Mouse (Mus musculus): Measurements from ENCODE around the gene Nr4a3.

Gene Nr4a3

DNA sequence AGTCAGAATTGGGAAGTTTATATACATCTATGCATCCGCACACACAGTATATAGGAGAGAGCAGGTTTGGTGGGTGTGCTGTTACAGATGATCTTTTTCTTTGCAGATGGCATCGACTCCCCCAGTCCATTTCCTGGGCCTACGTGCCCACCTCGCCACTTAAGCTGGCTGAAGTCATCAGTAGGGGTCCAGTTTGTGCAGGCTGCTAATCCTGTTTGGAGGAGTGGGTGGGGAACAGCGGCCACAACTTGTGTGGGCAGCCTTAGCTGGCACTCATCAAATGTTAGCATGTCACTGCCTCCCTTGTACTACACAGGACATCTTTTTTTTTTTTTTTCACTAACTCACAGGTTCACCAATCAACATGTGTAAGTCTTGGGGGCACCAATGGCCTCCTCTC is 5.5 kb downstream of the Nr4a3 start:
- no peak for DNase-seq (ENCODE audit: low read depth, low spot score)

DNA sequence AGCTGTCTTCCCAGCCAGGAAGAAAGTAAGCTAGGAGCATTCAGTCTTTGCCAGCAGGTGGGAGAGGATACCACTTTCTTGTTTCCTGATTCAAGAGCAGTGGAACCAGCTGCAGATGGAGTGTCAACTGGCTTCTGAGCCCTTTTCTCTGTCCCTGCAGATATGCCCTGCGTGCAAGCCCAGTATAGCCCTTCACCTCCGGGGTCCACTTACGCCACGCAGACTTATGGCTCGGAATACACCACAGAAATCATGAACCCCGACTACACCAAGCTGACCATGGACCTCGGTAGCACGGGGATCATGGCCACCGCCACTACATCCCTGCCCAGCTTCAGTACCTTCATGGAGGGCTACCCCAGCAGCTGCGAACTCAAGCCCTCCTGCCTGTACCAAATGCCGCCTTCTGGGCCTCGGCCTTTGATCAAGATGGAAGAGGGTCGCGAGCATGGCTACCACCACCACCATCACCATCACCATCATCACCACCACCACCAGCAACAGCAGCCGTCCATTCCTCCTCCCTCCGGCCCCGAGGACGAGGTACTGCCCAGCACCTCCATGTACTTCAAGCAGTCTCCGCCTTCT is 6.2 kb downstream of the Nr4a3 start:
- DNase-seq (ENCODE audit: low read depth, low spot score), result no peak

- DNase-seq (ENCODE audit: low read depth, low spot score), result no peak
These were observed 6.7 kb downstream of the Nr4a3 start for GRCm38 (mm10) chr4:48051674-48052121.

DNA sequence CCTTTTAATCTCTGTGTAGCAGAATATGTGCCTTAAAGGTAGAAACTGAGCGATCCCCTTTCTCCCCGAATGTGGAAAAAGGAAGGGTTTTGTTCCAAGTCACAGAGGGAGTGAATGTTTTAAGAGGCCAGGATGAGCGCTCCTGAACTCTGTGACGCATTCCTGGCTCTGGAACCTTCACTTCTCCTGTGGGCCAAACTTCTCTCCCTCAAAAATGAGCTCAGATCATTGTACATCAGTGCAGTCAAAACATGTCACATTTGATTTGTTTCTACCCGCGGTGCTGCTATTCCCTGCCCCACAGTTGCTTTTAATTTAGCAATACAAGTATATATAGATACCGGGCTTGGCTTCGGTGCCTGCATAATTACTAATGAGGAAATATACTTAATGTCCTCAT is 16.8 kb downstream of the Nr4a3 start:
- DNase-seq (ENCODE audit: low read depth, low spot score), result no peak

GRCm38 (mm10) chr4:48064311-48064710 is 19.4 kb downstream of the Nr4a3 start:
- no peak for DNase-seq (ENCODE audit: low read depth, low spot score)

- no peak for DNase-seq (ENCODE audit: low read depth, low spot score)
These were observed 21.7 kb downstream of the Nr4a3 start for GRCm38 (mm10) chr4:48066676-48067075.

DNA sequence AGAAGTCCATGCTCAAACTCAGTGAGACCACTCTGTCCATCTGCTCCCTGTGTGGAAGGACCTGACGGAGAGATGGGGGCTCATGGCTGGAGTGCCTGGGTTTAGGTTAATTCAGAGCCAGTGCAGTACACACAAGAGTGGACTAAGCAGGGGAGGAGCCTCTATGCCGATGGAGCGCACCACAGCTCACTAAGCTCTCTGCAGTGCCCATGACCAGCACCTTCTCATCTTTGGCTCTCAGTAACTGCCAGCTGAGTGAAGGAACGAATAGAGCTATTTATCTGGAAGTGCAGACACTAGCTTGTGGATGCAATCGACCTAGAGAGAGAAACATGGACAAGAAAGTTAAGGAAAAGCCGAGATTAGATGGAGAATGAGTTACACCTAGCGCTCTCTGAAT is 24.2 kb downstream of the Nr4a3 start:
- DNase-seq (ENCODE audit: low read depth, low spot score), result no peak

DNA sequence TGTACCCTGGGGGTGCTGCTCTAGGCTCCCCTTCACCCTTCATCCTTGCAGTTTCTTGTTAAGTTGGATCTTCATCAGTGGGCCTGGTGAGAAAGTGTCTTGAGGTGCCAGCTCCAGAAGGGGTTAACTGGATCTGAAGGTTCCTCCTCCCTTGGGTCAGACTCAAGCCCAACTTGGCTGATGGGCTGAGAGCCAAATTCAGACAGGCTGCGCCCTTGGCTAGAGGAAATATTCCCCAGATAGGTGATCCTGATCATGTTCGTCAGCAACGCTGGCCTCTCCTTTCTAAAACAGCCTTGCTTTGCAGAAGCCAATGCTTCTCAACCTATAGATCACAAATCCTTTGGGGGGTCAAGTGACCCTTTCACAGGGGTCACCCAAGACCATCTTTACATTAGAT is 27.1 kb downstream of the Nr4a3 start:
- no peak for DNase-seq (ENCODE audit: low read depth, low spot score)

GRCm38 (mm10) chr4:48073325-48073724 is 28.4 kb downstream of the Nr4a3 start:
- no peak for DNase-seq (ENCODE audit: low read depth, low spot score)

GRCm38 (mm10) chr4:48074451-48075240 is 29.7 kb downstream of the Nr4a3 start:
- DNase-seq (ENCODE audit: low read depth, low spot score), result no peak

DNA sequence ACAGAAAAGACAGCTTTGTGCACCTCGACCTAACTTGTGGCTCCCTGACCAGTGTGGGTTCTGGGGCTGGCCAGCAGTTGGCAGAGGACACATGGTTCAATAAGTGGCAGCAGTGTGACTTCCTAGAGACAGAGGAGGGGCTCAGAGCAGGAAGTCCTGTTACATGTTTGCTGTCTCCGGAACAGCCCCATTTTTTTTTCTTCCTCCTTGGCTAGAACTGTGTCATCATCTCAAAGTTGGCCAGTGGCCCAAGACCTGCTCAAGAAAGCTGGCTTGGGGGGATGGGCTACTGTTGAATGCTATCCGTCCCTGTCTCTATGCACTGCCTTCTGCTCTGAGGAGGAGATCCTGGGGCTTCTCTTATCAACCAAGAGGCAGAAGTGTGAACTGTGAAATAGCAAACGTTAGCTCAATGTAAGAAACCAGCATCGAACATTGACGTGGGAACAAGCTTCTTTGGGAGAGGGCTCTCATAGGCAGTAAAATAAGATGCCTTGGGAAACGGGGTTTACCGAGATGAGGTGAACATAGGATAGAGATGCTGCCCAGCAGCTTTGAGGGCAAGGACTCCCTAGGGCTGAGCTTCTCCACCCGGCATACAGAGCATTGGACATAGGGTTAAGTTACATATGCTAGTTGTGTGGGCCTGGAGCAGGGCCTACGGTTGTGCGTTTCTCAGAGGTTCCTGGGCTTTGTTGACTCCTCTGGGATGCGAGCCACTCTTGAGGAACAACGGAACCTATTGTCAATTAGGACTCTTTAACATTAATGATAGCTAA is 31.9 kb downstream of the Nr4a3 start:
- DNase-seq (ENCODE audit: low read depth, low spot score), result no peak

DNA sequence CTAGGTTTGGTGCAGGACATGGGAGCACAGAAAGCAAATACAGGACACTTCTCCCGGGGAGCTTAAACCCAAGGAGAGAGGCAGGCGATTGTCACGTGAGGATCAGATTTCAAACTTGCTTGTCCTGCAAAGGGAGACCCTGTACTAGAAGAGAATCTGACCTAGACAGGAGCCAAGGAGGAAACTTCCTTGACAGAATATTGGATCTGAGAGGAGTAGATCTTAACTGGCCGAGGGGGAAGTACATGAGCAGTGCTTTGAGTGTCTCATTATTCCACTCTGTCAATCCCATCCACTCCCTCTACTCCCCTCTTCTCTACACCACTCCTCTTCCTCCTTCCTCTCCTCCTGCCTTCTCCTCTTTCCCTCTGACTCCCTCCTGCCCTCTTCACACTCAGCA is 33.3 kb downstream of the Nr4a3 start:
- no peak for DNase-seq (ENCODE audit: low read depth, low spot score)

DNA sequence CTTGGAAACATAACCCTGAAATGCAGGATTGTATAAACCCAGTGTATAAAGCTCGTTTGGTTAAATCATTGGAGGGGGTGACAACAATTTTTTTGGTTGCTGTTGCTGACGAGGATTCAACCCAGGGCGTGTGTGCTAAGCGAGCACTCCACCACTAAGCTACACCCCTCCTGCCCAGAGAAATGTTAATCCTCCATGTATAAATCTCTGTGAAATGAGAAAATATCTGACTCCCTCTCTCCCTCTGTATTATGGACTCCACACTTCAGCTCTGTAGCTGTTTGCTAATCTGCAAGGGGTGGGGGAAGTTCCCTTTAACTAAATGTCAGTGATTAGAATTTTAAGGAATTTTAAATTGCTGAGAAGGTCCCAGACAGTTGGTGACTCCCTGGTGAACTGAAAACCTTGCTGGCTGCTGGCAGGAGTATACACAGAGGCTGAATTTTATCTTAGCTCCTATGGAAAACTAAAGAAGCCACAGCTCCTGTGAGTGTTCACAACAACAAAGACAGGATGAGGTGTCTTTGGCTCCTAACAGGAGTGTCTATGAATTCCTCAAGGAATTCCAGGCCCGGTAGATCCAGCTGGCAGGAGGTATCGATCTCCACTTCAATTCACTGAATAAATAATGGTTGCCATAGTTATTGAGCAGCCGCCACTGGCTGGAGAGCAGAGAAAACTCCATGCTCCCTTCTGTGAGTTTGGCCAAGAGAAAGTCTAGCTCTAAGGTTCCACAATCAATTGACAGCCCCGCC is 34.5 kb downstream of the Nr4a3 start:
- no peak for DNase-seq (ENCODE audit: low read depth, low spot score)

GRCm38 (mm10) chr4:48083452-48083851 is 38.5 kb downstream of the Nr4a3 start:
- no peak for DNase-seq (ENCODE audit: low read depth, low spot score)

GRCm38 (mm10) chr4:48086609-48087008 is 41.7 kb downstream of the Nr4a3 start:
- no peak for DNase-seq (ENCODE audit: low read depth, low spot score)

GRCm38 (mm10) chr4:48087497-48087896 is 42.5 kb downstream of the Nr4a3 start:
- DNase-seq (ENCODE audit: low read depth, low spot score), result no peak

GRCm38 (mm10) chr4:48093221-48093620 is 48.3 kb downstream of the Nr4a3 start:
- DNase-seq (ENCODE audit: low read depth, low spot score), result no peak

DNA sequence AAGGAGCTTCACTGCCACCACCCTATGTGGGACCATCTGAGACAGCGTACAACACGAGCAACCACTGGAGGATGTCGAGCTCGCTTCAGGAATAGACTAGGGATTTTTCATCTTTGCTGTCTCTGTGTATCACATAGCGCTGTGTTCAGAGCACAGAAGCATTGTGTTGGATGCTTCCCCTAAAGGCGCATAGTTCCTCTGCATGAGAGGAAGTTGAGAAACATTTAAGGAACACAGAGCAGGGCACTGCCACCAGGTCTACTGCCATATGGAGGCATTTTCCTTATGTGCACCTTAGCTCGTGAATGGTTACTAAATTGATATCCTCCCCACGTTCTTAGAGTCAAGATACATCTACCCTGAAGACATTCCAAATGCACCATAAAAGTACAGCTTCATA is 55.3 kb downstream of the Nr4a3 start:
- DNase-seq (ENCODE audit: low read depth, low spot score), result no peak

GRCm38 (mm10) chr4:48101981-48102380 is 57.0 kb downstream of the Nr4a3 start:
- no peak for DNase-seq (ENCODE audit: low read depth, low spot score)

- DNase-seq (ENCODE audit: low read depth, low spot score), result no peak
These were observed 60.4 kb downstream of the Nr4a3 start for GRCm38 (mm10) chr4:48105387-48105786.

GRCm38 (mm10) chr4:48107086-48107485 is 62.1 kb downstream of the Nr4a3 start:
- no peak for DNase-seq (ENCODE audit: low read depth, low spot score)

DNA sequence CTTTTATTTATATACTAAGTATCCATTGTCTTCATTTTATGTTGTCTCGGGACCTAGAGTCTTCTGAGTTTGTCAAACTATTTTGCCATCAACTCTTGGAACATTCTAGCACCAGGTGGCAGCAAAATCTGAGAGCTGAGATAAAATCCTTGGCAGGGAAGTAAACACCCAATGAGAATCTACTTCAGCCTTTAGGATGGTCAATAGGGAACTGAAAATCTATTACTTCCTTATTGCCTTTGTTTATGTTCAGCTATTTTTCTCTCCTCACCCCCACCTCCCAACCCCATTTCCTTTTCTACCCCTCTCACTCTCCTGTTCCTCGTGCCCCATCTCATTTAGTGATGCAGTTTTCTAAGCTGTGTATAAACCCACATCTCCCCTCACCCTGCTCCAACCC is 63.6 kb downstream of the Nr4a3 start:
- no peak for DNase-seq (ENCODE audit: low read depth, low spot score)
